Mouse (Mus musculus) CH12.LX (cell line): ENCODE measurements around the gene Hoxb5. TPM values are rescaled to one million over a fixed set of nuclear protein-coding genes. Genes with fewer than 3 reads are reported as not detected.

ENCODE experiments used
- DNase-seq: peaks from one replicate; pipeline ENCODE4 v3.0.0-alpha.2; 2013; ENCODE audit errors: extremely low read depth
- H3K27ac ChIP-seq: 2 replicates; pipeline ENCODE4 v1.5.1; 2012; ENCODE audit warnings: low read depth, mild to moderate bottlenecking, control low read depth, moderate library complexity; ENCODE audit not compliant: insufficient read depth
- H3K27me3 ChIP-seq: replicated peaks from 2 replicates; pipeline ENCODE3; 2012; ENCODE audit warnings: inconsistent platforms
- H3K36me3 ChIP-seq, 2 experiments: replicated peaks in 1 of 2; 2 replicates each; pipeline versions ENCODE3 to v1.6.1; 2012; ENCODE audit warnings: inconsistent platforms in 1 of 2, low read length in 1 of 2, mild to moderate bottlenecking in 1 of 2, mixed read lengths in 1 of 2, moderate library complexity in 1 of 2; ENCODE audit not compliant: control insufficient read depth in 1 of 2, insufficient read depth in 1 of 2
- H3K4me1 ChIP-seq, 2 experiments: 2 replicates each; pipeline ENCODE4 v1.6.1; 2012; ENCODE audit warnings: inconsistent platforms in 1 of 2, moderate library complexity in 1 of 2; ENCODE audit not compliant: insufficient read depth in 2 of 2, control insufficient read depth in 1 of 2
- H3K4me2 ChIP-seq: 2 replicates; pipeline ENCODE4 v1.6.1; 2012; ENCODE audit warnings: low read depth, mild to moderate bottlenecking, control low read depth; ENCODE audit not compliant: poor library complexity, insufficient read depth, severe bottlenecking
- H3K4me3 ChIP-seq, 3 experiments: fragments of 150-350 bp in 1 of 3; sonication (generic) in 1 of 3; replicated peaks in 1 of 3; 2 replicates each; pipeline versions ENCODE3 to v1.5.1; 2011 to 2012; ENCODE audit warnings: low read depth in 2 of 3, low read length in 2 of 3, mild to moderate bottlenecking in 2 of 3, moderate library complexity in 2 of 3, control low read depth in 1 of 3, improper control_type of control experiment in 1 of 3, inconsistent platforms in 1 of 3, mixed read lengths in 1 of 3; ENCODE audit not compliant: poor library complexity in 1 of 3
- H3K79me2 ChIP-seq: replicated peaks from 2 replicates; pipeline ENCODE4 v1.6.1; 2012; ENCODE audit warnings: mild to moderate bottlenecking, moderate library complexity; ENCODE audit not compliant: control insufficient read depth, poor library complexity, insufficient read depth, severe bottlenecking; ENCODE audit errors: extremely low read depth
- H3K9ac ChIP-seq: 2 replicates; pipeline ENCODE4 v1.6.1; 2012; ENCODE audit warnings: low read depth, mild to moderate bottlenecking, control low read depth, moderate library complexity; ENCODE audit not compliant: insufficient read depth
- H3K9me3 ChIP-seq: replicated peaks from 2 replicates; pipeline ENCODE3; 2012; ENCODE audit warnings: low read length, inconsistent platforms, mixed read lengths
- CHD1 ChIP-seq: IDR thresholded peaks from 2 replicates; pipeline ENCODE4 v1.6.1; 2012; ENCODE audit warnings: low read depth, low read length, improper control_type of control experiment, inconsistent platforms
- E2F4 ChIP-seq: IDR thresholded peaks from 2 replicates; pipeline ENCODE4 v1.6.1; 2011; ENCODE audit warnings: low read depth, low read length, improper control_type of control experiment; ENCODE audit not compliant: insufficient replicate concordance
- ELF1 ChIP-seq: IDR thresholded peaks from 2 replicates; pipeline ENCODE4 v1.6.1; 2014; ENCODE audit warnings: low read depth, mild to moderate bottlenecking, inconsistent platforms, low read length, improper control_type of control experiment
- KAT2A ChIP-seq: IDR thresholded peaks from 2 replicates; pipeline ENCODE4 v1.6.1; 2012; ENCODE audit warnings: low read length, improper control_type of control experiment, inconsistent platforms; ENCODE audit not compliant: insufficient replicate concordance
- MAZ ChIP-seq: IDR thresholded peaks from 2 replicates; pipeline ENCODE4 v1.6.1; 2012; ENCODE audit warnings: low read depth, mild to moderate bottlenecking, inconsistent platforms, low read length, improper control_type of control experiment, moderate library complexity
- NRF1 ChIP-seq: IDR thresholded peaks from 2 replicates; pipeline ENCODE4 v1.6.1; 2014; ENCODE audit warnings: low read depth, mild to moderate bottlenecking, inconsistent platforms, low read length, improper control_type of control experiment, moderate library complexity
- RCOR1 ChIP-seq: conservative IDR thresholded peaks from 2 replicates; pipeline ENCODE4 v1.6.1; 2012; ENCODE audit warnings: low read depth, mild to moderate bottlenecking, inconsistent platforms, low read length, improper control_type of control experiment
- SMC3 ChIP-seq: IDR thresholded peaks from 2 replicates; pipeline ENCODE4 v1.6.1; 2011; ENCODE audit warnings: low read depth, low read length, improper control_type of control experiment
- TCF12 ChIP-seq: IDR thresholded peaks from 2 replicates; pipeline ENCODE4 v1.6.1; 2014; ENCODE audit warnings: low read depth, mild to moderate bottlenecking, inconsistent platforms, low read length, improper control_type of control experiment
- ZC3H11A ChIP-seq: IDR thresholded peaks from 2 replicates; pipeline ENCODE4 v1.6.1; 2012; ENCODE audit warnings: low read depth, mild to moderate bottlenecking, inconsistent platforms, low read length, improper control_type of control experiment
- ZMIZ1 ChIP-seq: IDR thresholded peaks from 2 replicates; pipeline ENCODE4 v1.6.1; 2012; ENCODE audit warnings: low read depth, mild to moderate bottlenecking, inconsistent platforms, low read length, improper control_type of control experiment
- ZNF384 ChIP-seq: IDR thresholded peaks from 2 replicates; pipeline ENCODE4 v1.6.1; 2012; ENCODE audit warnings: low read depth, low read length, improper control_type of control experiment, inconsistent platforms
- dilution Hi-C: fragments of 300-500 bp; cut with MboI; formaldehyde crosslinking; loops from 2 replicates; pipeline ENCODE4 v1.14.3; 2020; ENCODE audit warnings: low sequenced_read_pairs; ENCODE audit not compliant: extremely low pct_unique_long_range_greater_than_20kb, extremely low pct_ligation_motif_present
- in situ Hi-C: fragments of 300-500 bp; cut with MboI; formaldehyde crosslinking; loops from 3 replicates; pipeline ENCODE4 v1.14.3; 2019; ENCODE audit warnings: low sequenced_read_pairs, low pct_ligation_motif_present, low pct_unique_long_range_greater_than_20kb, mixed read lengths
- polyA plus RNA-seq: library from polyadenylated mRNA; unstranded; fragments of >175 nt; gene quantifications from 2 replicates; pipeline ENCODE4 v1.2.1, GENCODE M21; 2012; ENCODE audit warnings: low read depth; ENCODE audit not compliant: insufficient read length
- total RNA-seq, 2 experiments: library from RNA; depleted of rRNA; stranded (reverse); fragments of 300-350 nt in 1 of 2; fragments of >200 nt in 1 of 2; gene quantifications; 2 replicates each; pipeline ENCODE4 v1.2.3; 2012 to 2014

Hoxb5 gene
- total and polyA plus RNA-seq, 3 experiments, result 0.08 to 0.13 TPM; not detected in 1

DNA sequence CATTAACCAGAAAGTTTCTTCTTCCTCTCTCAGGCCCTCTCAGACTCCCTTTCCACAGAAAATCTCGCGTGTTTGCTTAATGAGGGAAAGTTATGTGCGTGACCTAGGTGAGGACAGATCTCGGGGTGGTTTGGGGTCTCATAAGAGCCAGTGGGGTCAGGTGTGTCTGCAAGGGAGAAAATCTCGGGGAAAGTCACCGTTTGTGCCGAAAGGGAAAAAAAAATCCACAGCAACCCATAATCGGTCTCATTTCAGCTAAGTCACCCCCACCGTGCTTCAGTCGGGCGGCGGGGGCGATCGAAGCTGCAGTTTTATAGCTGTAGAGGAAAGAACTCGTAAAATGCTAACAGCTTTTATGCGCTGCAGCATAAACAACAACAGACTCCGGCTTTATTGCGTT lies 21.7 kb upstream of the Hoxb5 start:
- Histone ChIP-seq H3K4me3 (no peak overlapping the region), H3K27me3 (peaks cover 93% of the 10 kb centered on the region), H3K4me1 (peaks cover 3 to 8% of the 10 kb centered on the region in 2 experiments; a peak in 3 of 4 replicates), H3K9ac (no peak overlapping the region), H3K36me3 (no peaks in the 10 kb centered on the region), H3K27ac (no peak overlapping the region), H3K4me2 (no peak overlapping the region), H3K9me3 (peaks cover 9% of the 10 kb centered on the region), H3K79me2 (no peaks in the 10 kb centered on the region)
- in situ Hi-C loops (no loop called here), dilution Hi-C loops (no loop called here)
- TF ChIP-seq MAZ (no peak), ZMIZ1 (no peak), NRF1 (no peak), ZC3H11A (no peak), ZNF384 (no peak), E2F4 (no peak), RCOR1 (no peak)
- DNase-seq, result no peak

DNA sequence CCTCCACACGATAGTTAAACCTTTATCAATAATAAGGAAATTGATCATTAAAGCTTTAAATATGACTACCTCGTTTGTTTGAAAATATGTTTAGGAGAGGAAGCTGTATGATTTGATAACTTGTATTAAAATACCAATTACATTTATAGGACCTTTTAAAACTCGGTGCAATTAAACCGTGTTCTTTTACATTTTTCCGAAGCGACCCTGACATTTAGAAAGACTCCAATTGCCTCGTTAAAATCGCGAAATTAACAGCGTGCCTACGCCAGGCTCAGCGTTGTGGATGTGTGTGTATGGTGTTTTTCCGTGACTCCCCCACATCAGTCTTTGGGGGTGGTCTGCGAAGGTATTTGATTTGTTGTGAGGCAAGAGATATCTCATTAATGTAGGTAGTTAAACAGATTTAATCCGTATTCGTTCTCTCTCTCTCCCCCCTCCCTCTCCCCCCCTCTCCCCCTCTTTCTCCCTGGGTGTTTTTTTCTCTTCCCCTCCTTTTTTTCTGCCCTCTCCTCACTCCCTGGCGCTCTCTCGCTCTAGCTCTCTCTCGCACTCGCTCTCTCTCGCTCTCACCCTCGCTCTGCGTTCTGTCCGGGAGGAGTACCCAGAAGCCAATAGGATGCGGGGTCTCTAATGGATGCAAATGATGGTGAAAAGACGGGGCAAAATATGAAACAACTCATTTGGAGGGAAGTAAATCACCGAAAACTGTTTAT lies 21.1 kb upstream of the Hoxb5 start, which contains the start of gene Hoxb8:
Hoxb8 (plus strand) TSS at position 51 of the 716 bp plus-strand sequence.
- Histone ChIP-seq H3K27me3 (peaks cover 93% of the 10 kb centered on the region), H3K79me2 (no peaks in the 10 kb centered on the region), H3K9me3 (peaks cover 14% of the 10 kb centered on the region), H3K36me3 (no peaks in the 10 kb centered on the region), H3K4me1 (peaks cover 3 to 8% of the 10 kb centered on the region in 2 experiments; a peak in 3 of 4 replicates), H3K4me2 (peak within 1 kb of the TSS; percentile 91), H3K27ac (no peak within 1 kb of the TSS), H3K9ac (no peak within 1 kb of the TSS), H3K4me3 (no peak within 1 kb of the TSS)
- DNase-seq, result no peak
- in situ Hi-C loops, result no loop called here
- no peak for TF ChIP-seq CHD1
- no peak for TF ChIP-seq SMC3
- dilution Hi-C loops, result no loop called here

DNA sequence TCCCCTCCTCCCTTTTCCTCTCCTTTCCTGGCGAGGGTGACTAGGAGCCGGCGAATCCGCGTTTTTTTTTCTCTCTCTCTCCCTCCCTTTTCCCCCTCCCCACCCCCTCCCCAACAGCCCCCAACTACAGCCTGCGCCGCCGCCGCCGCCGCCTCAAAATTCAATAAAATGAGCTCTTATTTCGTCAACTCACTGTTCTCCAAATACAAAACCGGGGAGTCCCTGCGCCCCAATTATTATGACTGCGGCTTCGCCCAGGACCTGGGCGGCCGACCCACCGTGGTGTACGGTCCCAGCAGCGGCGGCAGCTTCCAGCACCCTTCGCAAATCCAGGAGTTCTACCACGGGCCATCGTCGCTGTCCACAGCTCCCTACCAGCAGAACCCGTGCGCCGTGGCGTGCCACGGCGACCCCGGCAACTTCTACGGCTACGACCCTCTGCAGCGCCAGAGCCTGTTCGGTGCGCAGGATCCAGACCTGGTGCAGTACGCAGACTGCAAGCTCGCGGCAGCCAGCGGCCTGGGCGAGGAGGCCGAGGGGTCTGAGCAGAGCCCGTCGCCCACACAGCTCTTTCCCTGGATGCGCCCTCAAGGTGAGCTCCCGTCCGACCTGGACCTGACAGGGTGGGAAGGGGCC lies 20.2 kb upstream of the Hoxb5 start:
- peak overlapping the region; percentile 91 for H3K4me2 ChIP-seq
- peaks cover 16% of the 10 kb centered on the region for H3K9me3 ChIP-seq
- dilution Hi-C loops (no loop called here), in situ Hi-C loops (no loop called here)
- peaks cover 93% of the 10 kb centered on the region for H3K27me3 ChIP-seq
- H3K4me3 ChIP-seq, result peak overlapping the region in 1 of 3 experiments; percentile 2
- no peak for DNase-seq
- H3K4me1 ChIP-seq, result peaks cover 3 to 8% of the 10 kb centered on the region in 2 experiments; a peak in 3 of 4 replicates
- H3K79me2 ChIP-seq, result no peaks in the 10 kb centered on the region
- no peak overlapping the region for H3K9ac ChIP-seq
- H3K27ac ChIP-seq, result no peak overlapping the region
- H3K36me3 ChIP-seq, result no peaks in the 10 kb centered on the region
- TF ChIP-seq ELF1 (no peak), KAT2A (no peak), E2F4 (no peak), TCF12 (no peak)
